ENCODE assay signal across 17 mouse cellular contexts in the genomic region with DNA sequence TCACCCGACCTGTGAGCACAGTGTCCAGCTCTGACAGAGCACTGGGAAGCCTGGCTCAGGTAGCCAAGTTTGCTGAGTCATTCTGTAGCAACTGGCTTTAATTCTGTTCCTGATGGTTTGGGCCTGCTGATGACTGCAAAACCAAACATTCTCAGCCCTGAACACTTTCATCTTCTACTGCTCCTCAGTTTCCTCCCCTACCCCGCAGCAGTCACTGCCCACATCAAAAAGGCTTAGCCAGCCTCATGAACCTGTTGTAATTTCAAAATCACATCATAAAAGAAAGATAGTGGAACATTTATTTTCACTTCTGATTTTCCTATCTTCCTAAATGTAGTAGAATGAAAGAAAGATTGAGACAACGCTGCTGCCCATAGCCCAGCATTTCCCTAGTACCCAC.
DNase-seq lines count a peak whose midpoint lies in the region; ATAC-seq lines count a peak whose summit lies in the region.
"Had no signal": no experiment of that assay in that cellular context is flagged by ENCODE, and none has a peak within 500 bp of the region (broad histone marks: within the 10 kb centered on the region; RNA-seq: fewer than 3 reads in every experiment).

No protein-coding gene starts in this region.

- peak; percentile 66 for ATAC-seq in inflammation-experienced regulatory T-cells, adult 6 months
- ATAC-seq: activated CD4-positive, CD25-positive, alpha-beta regulatory T cell, adult 4 months; forebrain, embryonic 13.5 days had no signal

- intact Hi-C loops in left cerebral cortex, postnatal 10 days (cut with DNase I), result loop anchor here (5.0 kb wide), 2 partner anchors 100 to 380 kb away; no protein-coding TSS in a partner anchor
- intact Hi-C loops in gastrocnemius, postnatal 14 days (cut with DNase I; ENCODE audit: low total_unique reads), result loop anchor here (10.0 kb wide), 1 partner anchor 377 kb away; no protein-coding TSS in a partner anchor

- peak; percentile 13 for DNase-seq in thymus, postnatal 0 days (ENCODE audit: low spot score)
- DNase-seq in thymus, adult 18-20 months, result no peak
- DNase-seq in CD4-positive, CD25-positive, alpha-beta regulatory T cell, adult 2 months (ENCODE audit: low read depth, low spot score), result peak; percentile 35
- DNase-seq in left cerebral cortex, postnatal 10 days (ENCODE audit: extremely low spot score in 1 of 2, low spot score in 2 of 2), result no peak
- DNase-seq in gastrocnemius, postnatal 14 days, result no peak
- no peak for DNase-seq in c-Kit-positive CD71-positive TER-119-positive erythroid progenitor cells, embryonic 14.5 days (ENCODE audit: low spot score)
- DNase-seq: adrenal gland, adult 2 months; adrenal gland, postnatal 36 days; cerebellum, adult 2 months; gastrocnemius, postnatal 25 days; heart, adult 11 months; heart, postnatal 36 days; kidney, postnatal 36 days; right cerebral cortex, postnatal 14 days had no signal

Comparison
In these comparisons a context has a peak if more than half of its experiments do, and no peak if none do; other contexts are left out.
1. DNase-seq: peak in thymus, postnatal 0 days (single experiment) and CD4-positive, CD25-positive, alpha-beta regulatory T cell, adult 2 months (single experiment); none in thymus, adult 18-20 months (0 of 2), left cerebral cortex, postnatal 10 days (0 of 2), gastrocnemius, postnatal 14 days (single experiment) and c-Kit-positive CD71-positive TER-119-positive erythroid progenitor cells, embryonic 14.5 days (single experiment).